Mouse (Mus musculus) stomach, postnatal 0 days (tissue): ENCODE data around the gene Etfbkmt.

Source experiments
- CTCF ChIP-seq: IDR thresholded peaks from 2 replicates; pipeline ENCODE4 v1.5.1; 2016; ENCODE audit warnings: antibody characterized with exemption, low read depth, mild to moderate bottlenecking, moderate library complexity
- EP300 ChIP-seq: optimal IDR thresholded peaks from 2 replicates; pipeline ENCODE3; 2016; ENCODE audit warnings: antibody characterized with exemption

- TF ChIP-seq EP300 (no peak), CTCF (no peak)
These were observed 58.9 kb downstream of the Etfbkmt start for GRCm38 (mm10) chr6:149198572-149198971.
